Mouse (Mus musculus) neutrophil, adult 5-6 weeks (primary cell): ENCODE data around the gene Vapb. TPM values are rescaled to one million over a fixed set of nuclear protein-coding genes. Genes with fewer than 3 reads are reported as not detected.
"Not testable (repeated sequence)": the region's sequence is repeated elsewhere in the genome, so short reads cannot be mapped to it uniquely, and the experiment has no call there.

Experiments used
- ATAC-seq: fragments of 151-379, 151-347 bp; 2 replicates; pipeline ENCODE4 v1.8.0; 2017; ENCODE audit warnings: mild to moderate bottlenecking, moderate TSS enrichment; ENCODE audit not compliant: insufficient number of reproducible peaks, poor library complexity, low FRiP score, severe bottlenecking; ENCODE audit errors: extremely low read depth
- total RNA-seq: library from RNA; stranded (forward); fragments of 200-1000 nt; gene quantifications from 2 replicates; pipeline ENCODE4 v1.2.3, GENCODE M21; 2017

The Vapb gene
- total RNA-seq = 65.1 and 68.0 TPM in 2 replicates

- ATAC-seq = peak; percentile 94
Measured at GRCm38 (mm10) chr2:173737222-173737989, at the start of gene Vapb. Gene Vapb, plus strand, starts transcription at chr2:173737511.

GRCm38 (mm10) chr2:173689835-173690234 is 47.5 kb upstream of the Vapb start:
- no peak for ATAC-seq

GRCm38 (mm10) chr2:173691748-173692147 is 45.6 kb upstream of the Vapb start:
- ATAC-seq = no peak

GRCm38 (mm10) chr2:173692693-173693092 is 44.6 kb upstream of the Vapb start:
- no peak for ATAC-seq

GRCm38 (mm10) chr2:173698850-173699249 is 38.5 kb upstream of the Vapb start:
- no peak for ATAC-seq

GRCm38 (mm10) chr2:173702096-173702866 is 35.0 kb upstream of the Vapb start:
- no peak for ATAC-seq

- ATAC-seq = no peak
Measured at GRCm38 (mm10) chr2:173702867-173703237, 34.5 kb upstream of the Vapb start.

GRCm38 (mm10) chr2:173705827-173706551 is 31.3 kb upstream of the Vapb start:
- ATAC-seq = no peak

GRCm38 (mm10) chr2:173707626-173708025 is 29.7 kb upstream of the Vapb start:
- ATAC-seq = peak; percentile 33; the same call in 1 of the 2 replicates

GRCm38 (mm10) chr2:173710193-173710592 is 27.1 kb upstream of the Vapb start:
- ATAC-seq = no peak

GRCm38 (mm10) chr2:173712656-173713055 is 24.7 kb upstream of the Vapb start:
- no peak for ATAC-seq

GRCm38 (mm10) chr2:173713241-173713640 is 24.1 kb upstream of the Vapb start:
- ATAC-seq = no peak

- ATAC-seq = no peak
Measured at GRCm38 (mm10) chr2:173714620-173715218, 22.6 kb upstream of the Vapb start.

- no peak for ATAC-seq
Measured at GRCm38 (mm10) chr2:173716966-173717365, 20.3 kb upstream of the Vapb start.

- ATAC-seq = not testable (repeated sequence)
Measured at GRCm38 (mm10) chr2:173719115-173719514, 18.2 kb upstream of the Vapb start, which contains the start of gene 1700010B08Rik. Gene 1700010B08Rik, plus strand, starts transcription at chr2:173719415.

- no peak for ATAC-seq
Measured at GRCm38 (mm10) chr2:173722251-173722857, 15.0 kb upstream of the Vapb start.

GRCm38 (mm10) chr2:173724382-173724781 is 12.9 kb upstream of the Vapb start:
- ATAC-seq = no peak

GRCm38 (mm10) chr2:173724940-173725807 is 12.1 kb upstream of the Vapb start:
- no peak for ATAC-seq
